Mouse (Mus musculus): ENCODE results near the gene D10Wsu102e. TPM values are rescaled to one million over a fixed set of nuclear protein-coding genes. Genes with fewer than 3 reads are reported as not detected.
"Not testable (repeated sequence)": the region's sequence is repeated elsewhere in the genome, so short reads cannot be mapped to it uniquely, and the experiment has no call there.

Gene D10Wsu102e
- total RNA-seq, 2 experiments from 2014 or later: 3.3 to 3.7 TPM

DNA sequence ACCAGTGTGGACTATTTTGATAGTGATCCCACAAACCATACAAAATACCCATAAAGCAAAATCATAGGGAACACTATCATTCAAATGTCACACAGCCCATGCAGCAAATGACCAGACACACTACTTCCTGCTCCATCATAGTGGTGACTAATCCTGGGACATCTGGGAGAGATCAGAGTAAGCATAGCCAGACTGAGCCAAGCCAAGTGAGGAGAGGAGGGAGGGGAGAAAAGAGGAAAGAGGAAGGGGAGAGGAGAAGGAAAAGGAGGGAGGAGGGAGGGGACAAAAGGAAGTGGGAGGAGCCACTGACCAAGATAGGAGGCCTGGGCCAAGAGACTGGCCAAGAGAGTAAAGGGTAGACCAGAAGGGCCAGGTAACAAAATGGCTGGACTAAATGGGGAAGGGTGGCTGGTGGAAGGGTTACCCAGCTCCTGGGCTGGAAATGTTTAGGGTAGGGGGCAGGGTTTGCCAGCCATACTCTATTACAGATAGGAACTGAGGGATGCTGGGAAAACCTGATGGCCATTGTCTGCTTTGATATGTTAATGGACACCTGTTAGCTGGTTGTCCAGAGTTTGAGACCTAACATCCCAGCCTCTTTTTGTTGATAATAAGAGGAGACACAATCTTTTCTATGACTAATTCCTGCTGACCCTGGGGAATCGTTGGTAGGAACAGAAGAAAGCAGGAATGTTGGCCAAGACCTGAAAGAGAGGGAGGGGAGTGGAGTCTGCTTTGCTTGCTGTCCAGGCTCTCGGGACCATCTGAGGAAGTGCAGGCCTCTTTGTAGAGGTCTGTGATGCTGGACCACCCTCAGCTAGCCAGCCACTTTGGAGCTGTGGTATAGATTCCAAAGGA, 16.0 kb upstream of the D10Wsu102e start:
- no peak for DNase-seq (ENCODE audit: low spot score in 2 of 2)

GRCm38 (mm10) chr10:83345693-83346358, 14.2 kb upstream of the D10Wsu102e start:
- DNase-seq (ENCODE audit: low spot score in 2 of 2): no peak
- intact Hi-C loops (cut with DNase I): no loop called here

More for the DNA sequence above, 16.0 kb upstream of the D10Wsu102e start:
- intact Hi-C loops (cut with DNase I): no loop called here

GRCm38 (mm10) chr10:83346359-83346736, 13.7 kb upstream of the D10Wsu102e start:
- intact Hi-C loops (cut with DNase I): no loop called here

GRCm38 (mm10) chr10:83347494-83347893, 12.5 kb upstream of the D10Wsu102e start:
- DNase-seq (ENCODE audit: low spot score in 2 of 2): no peak
- intact Hi-C loops (cut with DNase I): no loop called here

More at GRCm38 (mm10) chr10:83346359-83346736, 13.7 kb upstream of the D10Wsu102e start:
- no peak for DNase-seq (ENCODE audit: low spot score in 2 of 2)

GRCm38 (mm10) chr10:83350689-83351088, 9.3 kb upstream of the D10Wsu102e start:
- DNase-seq (ENCODE audit: low spot score in 2 of 2): no peak
- intact Hi-C loops (cut with DNase I): loop anchor here (5.0 kb wide), 1 partner anchor 443 kb away; no protein-coding TSS in a partner anchor

GRCm38 (mm10) chr10:83351779-83352178, 8.2 kb upstream of the D10Wsu102e start:
- DNase-seq (ENCODE audit: low spot score in 2 of 2): not testable (repeated sequence)
- intact Hi-C loops (cut with DNase I): loop anchor here (5.0 kb wide), 1 partner anchor 444 kb away; no protein-coding TSS in a partner anchor

GRCm38 (mm10) chr10:83353680-83354332, 6.2 kb upstream of the D10Wsu102e start:
- DNase-seq (ENCODE audit: low spot score in 2 of 2): peak in 1 of 2 experiments; percentile 29

GRCm38 (mm10) chr10:83354333-83354719, 5.7 kb upstream of the D10Wsu102e start:
- DNase-seq (ENCODE audit: low spot score in 2 of 2): peak in 1 of 2 experiments; percentile 39
- intact Hi-C loops (cut with DNase I): loop anchor here (5.0 kb wide), 1 partner anchor 447 kb away; no protein-coding TSS in a partner anchor

More at GRCm38 (mm10) chr10:83353680-83354332, 6.2 kb upstream of the D10Wsu102e start:
- intact Hi-C loops (cut with DNase I): loop anchor here (5.0 kb wide), 1 partner anchor 447 kb away; no protein-coding TSS in a partner anchor

DNA sequence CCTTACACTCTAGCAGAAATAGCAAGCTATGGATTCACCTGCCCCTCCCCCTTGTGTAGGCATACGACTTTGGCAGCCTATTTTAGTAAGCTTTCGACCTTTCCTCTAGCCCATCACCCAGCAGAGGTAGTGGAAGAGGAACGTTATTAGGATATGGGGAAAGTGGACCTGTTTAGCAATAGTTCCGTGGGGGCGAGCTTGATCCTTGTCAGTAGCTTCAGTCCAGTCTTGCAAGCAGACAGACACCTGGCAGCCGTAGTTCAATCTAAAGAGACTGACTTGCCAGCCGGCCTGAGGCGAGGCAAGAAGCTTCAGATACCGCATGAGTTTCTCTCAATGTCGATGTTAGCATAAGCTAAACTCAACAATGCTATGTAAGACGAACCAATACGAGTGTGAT, 3.6 kb upstream of the D10Wsu102e start:
- no peak for DNase-seq (ENCODE audit: low spot score in 2 of 2)
- intact Hi-C loops (cut with DNase I): no loop called here

DNA sequence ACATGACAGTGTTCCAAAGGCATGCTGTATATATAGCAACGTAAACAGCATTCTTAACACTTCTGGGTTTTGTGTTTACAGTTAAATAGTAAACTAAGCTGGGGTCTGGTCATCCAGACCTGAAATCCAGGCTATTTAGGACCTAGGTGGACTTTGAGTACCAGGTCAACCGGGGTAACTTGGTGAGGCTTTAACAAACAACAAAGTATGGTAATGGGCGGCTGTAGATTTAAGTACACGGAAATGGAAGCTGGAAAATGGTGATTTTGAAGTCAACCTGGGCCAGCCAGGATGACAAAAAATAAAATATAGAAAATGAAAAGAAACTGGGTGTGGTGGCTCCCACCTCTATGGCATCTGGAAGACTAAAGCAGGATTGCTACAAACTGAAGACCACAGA, 570 bp upstream of the D10Wsu102e start:
- no peak for DNase-seq (ENCODE audit: low spot score in 2 of 2)
- intact Hi-C loops (cut with DNase I): loop anchor here (2.0 kb wide), 1 partner anchor 23 kb away; the partner anchor contains the start of gene Slc41a2

DNA sequence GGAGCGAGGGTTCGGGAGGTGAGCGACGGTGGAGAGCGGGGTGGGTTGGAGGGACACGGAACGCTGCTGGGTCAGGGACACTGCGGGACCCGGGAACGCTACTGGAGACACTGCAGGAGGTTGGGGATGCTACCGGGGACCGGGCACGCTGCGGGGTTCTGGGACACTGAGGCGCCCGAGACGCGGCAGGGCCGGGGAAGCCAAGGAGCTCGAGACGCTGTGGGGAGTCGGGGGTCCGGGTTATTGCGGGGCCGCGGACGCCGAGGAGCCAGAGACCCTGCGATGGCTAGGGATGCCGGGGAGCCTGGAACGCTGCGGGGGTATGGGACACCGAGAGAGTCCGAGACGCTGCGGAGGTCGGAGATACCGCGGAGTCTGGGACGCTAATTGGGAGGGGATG, 335 bp downstream of the D10Wsu102e start:
- intact Hi-C loops (cut with DNase I): loop anchor here (1.0 kb wide), 1 partner anchor 183 kb away; the partner anchor contains the start of gene Washc4

DNA sequence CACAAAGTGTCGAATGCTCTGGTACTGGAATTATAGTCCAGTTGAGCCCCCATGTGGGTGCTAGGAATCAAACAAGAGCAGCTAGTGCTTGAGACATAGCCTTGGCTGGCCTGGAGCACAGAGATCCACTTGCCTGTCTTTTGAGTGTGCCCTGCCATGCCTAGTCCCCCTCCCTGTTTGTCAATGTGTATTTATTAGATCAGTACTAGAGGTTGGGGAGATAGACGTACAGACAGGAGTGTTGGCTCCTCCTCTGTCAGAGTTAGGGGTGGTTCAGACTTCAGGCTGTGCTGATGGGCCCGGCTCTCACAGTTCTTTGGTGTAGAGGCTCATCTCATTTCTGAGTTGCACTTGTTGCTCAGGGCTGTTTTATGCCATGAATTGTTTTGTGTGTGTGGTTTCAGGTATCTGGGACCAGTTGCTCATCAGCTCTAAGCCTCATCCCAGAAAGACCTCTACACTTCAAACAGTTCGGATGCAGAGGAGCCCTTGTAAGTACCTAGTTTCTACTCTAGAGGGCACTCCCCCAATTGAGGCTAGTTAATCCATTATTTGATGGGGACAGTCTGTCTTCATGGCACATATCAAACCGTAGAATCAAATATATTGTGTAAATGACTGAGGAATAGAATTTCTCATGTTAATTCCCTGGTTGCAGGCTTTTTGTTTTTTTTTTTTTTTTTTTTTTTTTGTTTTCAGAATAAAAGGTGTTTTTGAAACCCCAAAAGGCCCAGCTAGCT, 1.8 kb downstream of the D10Wsu102e start:
- intact Hi-C loops (cut with DNase I): no loop called here
- DNase-seq (ENCODE audit: low spot score in 2 of 2): peak; percentile 17 to 56

More for the DNA sequence above, 335 bp downstream of the D10Wsu102e start:
- no peak for DNase-seq (ENCODE audit: low spot score in 2 of 2)

GRCm38 (mm10) chr10:83363451-83363850, 3.4 kb downstream of the D10Wsu102e start:
- intact Hi-C loops (cut with DNase I): no loop called here
- no peak for DNase-seq (ENCODE audit: low spot score in 2 of 2)

GRCm38 (mm10) chr10:83368918-83369317, 8.9 kb downstream of the D10Wsu102e start:
- intact Hi-C loops (cut with DNase I): no loop called here
- no peak for DNase-seq (ENCODE audit: low spot score in 2 of 2)

DNA sequence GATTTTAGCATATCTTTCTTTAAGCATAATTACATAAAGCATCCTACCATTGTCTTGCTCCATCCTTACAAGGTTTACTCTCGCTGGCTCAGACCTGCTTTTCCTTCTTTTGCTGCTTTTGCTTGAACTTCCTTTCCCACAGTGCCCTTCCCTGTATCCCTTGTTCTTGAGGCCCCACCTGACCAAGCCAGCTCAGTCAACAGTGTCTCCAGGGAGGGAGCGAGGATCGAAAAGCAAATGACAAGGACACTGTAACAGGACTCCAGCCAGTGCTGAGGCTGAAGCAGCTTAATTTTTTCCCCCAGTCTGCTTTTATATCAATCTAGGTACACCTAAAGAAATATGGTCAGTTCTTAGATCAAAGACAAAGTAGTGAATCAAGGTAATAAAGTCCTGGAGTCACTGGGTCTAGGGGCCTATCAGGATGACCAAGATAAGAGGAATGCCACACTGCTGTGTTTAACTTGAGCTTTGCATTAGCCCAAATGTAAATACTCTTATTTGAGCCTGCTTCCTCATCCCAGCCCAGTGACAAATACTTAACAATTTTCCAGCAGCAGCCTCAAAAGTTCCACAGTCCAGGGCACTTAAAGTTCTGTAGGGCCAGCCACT, 14.1 kb downstream of the D10Wsu102e start:
- DNase-seq (ENCODE audit: low spot score in 2 of 2): no peak
- intact Hi-C loops (cut with DNase I): no loop called here

- intact Hi-C loops (cut with DNase I): not testable (repeated sequence)
These were observed 15.4 kb downstream of the D10Wsu102e start for GRCm38 (mm10) chr10:83375458-83375857.

GRCm38 (mm10) chr10:83376911-83377682, 17.1 kb downstream of the D10Wsu102e start:
- DNase-seq (ENCODE audit: low spot score in 2 of 2): no peak
- intact Hi-C loops (cut with DNase I): no loop called here

More at GRCm38 (mm10) chr10:83375458-83375857, 15.4 kb downstream of the D10Wsu102e start:
- not testable (repeated sequence) for DNase-seq (ENCODE audit: low spot score in 2 of 2)
